Comparison of ENCODE assay signal across 14 mouse cellular contexts in the genomic region with DNA sequence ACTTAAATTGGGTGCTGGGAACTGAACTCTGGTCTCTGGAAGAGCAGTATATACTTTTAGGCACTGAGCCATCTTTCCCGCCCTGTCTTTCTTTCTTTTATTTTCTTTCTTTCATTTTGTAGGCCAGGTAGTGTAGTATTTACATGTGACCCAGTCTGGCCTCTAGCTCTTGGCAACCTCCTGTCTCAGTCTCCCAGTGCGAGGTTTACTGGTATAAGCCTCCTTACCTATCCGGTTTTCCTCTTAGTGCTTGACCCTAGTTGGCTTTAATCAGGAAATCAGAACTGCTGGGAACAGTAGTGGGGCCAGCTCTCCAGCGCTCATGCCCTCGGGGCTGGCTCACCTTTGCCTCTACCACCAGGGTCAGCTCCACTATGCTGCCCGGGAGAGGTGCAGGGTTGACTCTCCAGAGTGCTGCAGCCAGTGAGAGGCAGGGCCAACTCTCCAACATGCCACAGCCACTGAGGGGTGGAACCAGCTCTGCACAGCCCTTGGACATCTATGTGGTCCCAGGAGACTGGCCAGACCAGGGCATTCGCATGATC.
"Had no signal": no experiment of that assay in that cellular context is flagged by ENCODE, and none has a peak within 500 bp of the region (broad histone marks: within the 10 kb centered on the region; RNA-seq: fewer than 3 reads in every experiment).

No protein-coding gene starts in this region.

- H3K27ac ChIP-seq: limb, embryonic 15.5 days; liver, embryonic 12.5 days; midbrain, embryonic 12.5 days; neural tube, embryonic 13.5 days had no signal

- H3K4me3 ChIP-seq: limb, embryonic 15.5 days; liver, embryonic 12.5 days; midbrain, embryonic 12.5 days; neural tube, embryonic 13.5 days had no signal

- H3K36me3 ChIP-seq: limb, embryonic 15.5 days; liver, embryonic 12.5 days; midbrain, embryonic 12.5 days; neural tube, embryonic 13.5 days had no signal

- ATAC-seq: liver, embryonic 12.5 days; midbrain, embryonic 16.5 days had no signal

- DNase-seq: kidney, adult 9 months; lung, embryonic 14.5 days; lung, postnatal 10 days; lung, postnatal 4 days; retina, postnatal 1 day; right cerebral cortex, postnatal 4 days; spleen, adult 18-20 months; thymus, adult 2 months; thymus, postnatal 25 days had no signal

- H3K9me3 ChIP-seq: limb, embryonic 15.5 days; liver, embryonic 12.5 days; midbrain, embryonic 12.5 days; neural tube, embryonic 13.5 days had no signal

- H3K9ac ChIP-seq: limb, embryonic 15.5 days; liver, embryonic 12.5 days; lung, embryonic 14.5 days; midbrain, embryonic 12.5 days; neural tube, embryonic 13.5 days had no signal

- H3K27me3 ChIP-seq: limb, embryonic 15.5 days; liver, embryonic 12.5 days; midbrain, embryonic 12.5 days; neural tube, embryonic 13.5 days had no signal

- H3K4me2 ChIP-seq: limb, embryonic 15.5 days; liver, embryonic 12.5 days; lung, embryonic 14.5 days; midbrain, embryonic 12.5 days; neural tube, embryonic 13.5 days had no signal
